Mouse (Mus musculus) G1E (cell line): ENCODE measurements around the gene Nkx2-3. TPM values are rescaled to one million over a fixed set of nuclear protein-coding genes. Genes with fewer than 3 reads are reported as not detected.

Source experiments
- ATAC-seq: 2 replicates; pipeline ENCODE4 v1.8.0; 2016; ENCODE audit warnings: mild to moderate bottlenecking; ENCODE audit not compliant: insufficient number of reproducible peaks, poor library complexity, low FRiP score, severe bottlenecking; ENCODE audit errors: extremely low read depth
- DNase-seq: peaks from one replicate; pipeline ENCODE4 v3.0.0; 2012; ENCODE audit warnings: low spot score
- H3K27me3 ChIP-seq: 2 replicates; pipeline ENCODE4 v1.6.1; 2012; ENCODE audit warnings: mild to moderate bottlenecking, low read length, inconsistent platforms; ENCODE audit not compliant: insufficient read depth
- H3K36me3 ChIP-seq: replicated peaks from 2 replicates; pipeline ENCODE3; 2012; ENCODE audit warnings: mild to moderate bottlenecking, inconsistent platforms
- H3K4me1 ChIP-seq: 2 replicates; pipeline ENCODE4 v1.6.1; 2012; ENCODE audit warnings: low read depth, low read length, inconsistent platforms, mixed read lengths; ENCODE audit not compliant: insufficient read depth
- H3K4me3 ChIP-seq: 2 replicates; pipeline ENCODE4 v1.5.1; 2012; ENCODE audit warnings: low read depth, mild to moderate bottlenecking, inconsistent platforms, low read length, moderate library complexity, mixed read lengths
- H3K9me3 ChIP-seq: replicated peaks from 2 replicates; pipeline ENCODE4 v1.6.1; 2012; ENCODE audit warnings: inconsistent platforms
- CTCF ChIP-seq: IDR thresholded peaks from 2 replicates; pipeline ENCODE4 v1.5.1; 2012; ENCODE audit warnings: low read depth, low read length, inconsistent platforms, mixed read lengths
- GATA1 ChIP-seq: IDR thresholded peaks from 2 replicates; pipeline ENCODE4 v1.6.1; 2012; ENCODE audit warnings: borderline replicate concordance, low read length, inconsistent platforms, mixed read lengths
- GATA2 ChIP-seq: IDR thresholded peaks from 2 replicates; pipeline ENCODE4 v1.6.1; 2012; ENCODE audit warnings: low read depth, low read length, inconsistent platforms, borderline replicate concordance
- POLR2AphosphoS5 ChIP-seq: IDR thresholded peaks from 2 replicates; pipeline ENCODE4 v1.6.1; 2012; ENCODE audit warnings: low read depth, low read length, inconsistent platforms; ENCODE audit not compliant: insufficient replicate concordance
- TAL1 ChIP-seq: conservative IDR thresholded peaks from 2 replicates; pipeline ENCODE4 v1.6.1; 2012; ENCODE audit warnings: low read depth, low read length, inconsistent platforms, mixed read lengths
- polyA plus RNA-seq: library from polyadenylated mRNA; stranded (reverse); fragments of >175 nt; gene quantifications from 2 replicates; pipeline ENCODE4 v1.2.3, GENCODE M21; 2012
- total RNA-seq, 2 experiments: library from RNA; stranded (forward) in 1 of 2; stranded (reverse) in 1 of 2; fragments of 200-1000 nt in 1 of 2; fragments of >200 nt in 1 of 2; fragmentation: Nextera tagmentation in 1 of 2; gene quantifications; 2 replicates each; pipeline ENCODE4 v1.2.3; 2014 to 2017

Gene Nkx2-3
- total and polyA plus RNA-seq, 3 experiments = 0.05 TPM; not detected in 2

DNA sequence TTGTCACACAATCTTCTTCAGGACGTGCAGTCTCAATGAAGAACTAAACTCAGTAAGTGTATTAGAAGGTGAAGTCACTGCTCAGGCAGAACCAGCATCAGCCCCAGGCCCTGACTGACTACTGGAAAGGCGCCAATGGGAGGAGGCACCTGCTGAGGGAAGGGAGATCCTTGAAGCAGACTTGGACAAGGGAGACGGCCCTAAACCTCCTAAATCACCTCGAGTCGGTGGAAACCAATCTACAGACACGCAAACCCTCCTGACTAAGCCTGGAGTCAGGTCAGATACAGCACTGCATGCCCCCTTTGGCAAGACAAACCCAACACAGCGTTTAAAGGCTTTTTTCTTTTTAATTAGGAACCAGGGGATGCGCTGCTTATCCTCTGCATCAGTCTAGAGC is 51.3 kb downstream of the Nkx2-3 start:
- Histone ChIP-seq H3K27me3 (peaks cover 9% of the 10 kb centered on the region; the same call in 1 of the 2 replicates), H3K4me3 (no peak overlapping the region), H3K9me3 (no peaks in the 10 kb centered on the region), H3K36me3 (peaks cover 68% of the 10 kb centered on the region), H3K4me1 (0 out of 2 replicates have a peak, but pooled peaks cover 3% of the 10 kb centered on the region)
- ATAC-seq = no peak
- no peak for DNase-seq
- TF ChIP-seq GATA1 (no peak), POLR2AphosphoS5 (no peak), CTCF (no peak), GATA2 (no peak), TAL1 (no peak)

Other genes starting within 250 kb of the Nkx2-3 start
- not detected in 2 replicates for gene Hpse2, start 224.0 kb upstream of the Nkx2-3 start, total RNA-seq (2014; fragmentation: Nextera tagmentation)
- gene Hpse2, start 224.0 kb upstream of the Nkx2-3 start, total RNA-seq (2017) = 0.16 and 0.17 TPM in 2 replicates
- gene Hpse2, start 224.0 kb upstream of the Nkx2-3 start, polyA plus RNA-seq = not detected in 2 replicates
- 14.5 and 19.0 TPM in 2 replicates for gene Cnnm1, start 171.9 kb upstream of the Nkx2-3 start, total RNA-seq (2014; fragmentation: Nextera tagmentation)
- gene Cnnm1, start 171.9 kb upstream of the Nkx2-3 start, total RNA-seq (2017) = 2.8 and 3.1 TPM in 2 replicates
- gene Cnnm1, start 171.9 kb upstream of the Nkx2-3 start, polyA plus RNA-seq = 2.7 and 2.8 TPM in 2 replicates
- 44.6 and 57.9 TPM in 2 replicates for gene Got1, start 87.7 kb upstream of the Nkx2-3 start, total RNA-seq (2014; fragmentation: Nextera tagmentation)
- 50.8 and 60.3 TPM in 2 replicates for gene Got1, start 87.7 kb upstream of the Nkx2-3 start, total RNA-seq (2017)
- 9.8 and 12.7 TPM in 2 replicates for gene Got1, start 87.7 kb upstream of the Nkx2-3 start, polyA plus RNA-seq
- 20.0 and 31.5 TPM in 2 replicates for gene Slc25a28, start 62.6 kb downstream of the Nkx2-3 start, total RNA-seq (2014; fragmentation: Nextera tagmentation)
- gene Slc25a28, start 62.6 kb downstream of the Nkx2-3 start, total RNA-seq (2017) = 32.2 and 39.9 TPM in 2 replicates
- gene Slc25a28, start 62.6 kb downstream of the Nkx2-3 start, polyA plus RNA-seq = 48.4 and 52.3 TPM in 2 replicates
- gene Entpd7, start 77.3 kb downstream of the Nkx2-3 start, total RNA-seq (2014; fragmentation: Nextera tagmentation) = 19.9 and 21.1 TPM in 2 replicates
- gene Entpd7, start 77.3 kb downstream of the Nkx2-3 start, total RNA-seq (2017) = 5.7 and 6.6 TPM in 2 replicates
- 1.8 and 2.2 TPM in 2 replicates for gene Entpd7, start 77.3 kb downstream of the Nkx2-3 start, polyA plus RNA-seq
- 5.2 and 10.8 TPM in 2 replicates for gene Cutc, start 140.7 kb downstream of the Nkx2-3 start, total RNA-seq (2014; fragmentation: Nextera tagmentation)
- gene Cutc, start 140.7 kb downstream of the Nkx2-3 start, total RNA-seq (2017) = 17.3 and 23.3 TPM in 2 replicates
- 2.6 and 2.8 TPM in 2 replicates for gene Cutc, start 140.7 kb downstream of the Nkx2-3 start, polyA plus RNA-seq
- gene Cox15, start 140.7 kb downstream of the Nkx2-3 start, total RNA-seq (2014; fragmentation: Nextera tagmentation) = 21.7 and 21.8 TPM in 2 replicates
- gene Cox15, start 140.7 kb downstream of the Nkx2-3 start, total RNA-seq (2017) = 15.3 and 18.8 TPM in 2 replicates
- 5.3 and 5.9 TPM in 2 replicates for gene Cox15, start 140.7 kb downstream of the Nkx2-3 start, polyA plus RNA-seq
- gene Abcc2, start 169.9 kb downstream of the Nkx2-3 start, total RNA-seq (2014; fragmentation: Nextera tagmentation) = not detected in 2 replicates
- 0.05 and 0.06 TPM in 2 replicates for gene Abcc2, start 169.9 kb downstream of the Nkx2-3 start, total RNA-seq (2017)
- under 0.01 TPM in 1 of 2 replicates, not detected in the other for gene Abcc2, start 169.9 kb downstream of the Nkx2-3 start, polyA plus RNA-seq